Mouse (Mus musculus) intestine, postnatal 0 days (tissue): ENCODE data around the gene Prep. TPM values are rescaled to one million over a fixed set of nuclear protein-coding genes. Genes with fewer than 3 reads are reported as not detected.

Source experiments
- ATAC-seq: fragments of 200-750 bp; cut with Nextera tagmentation; 2 replicates; pipeline ENCODE4 v1.8.0; 2017; ENCODE audit warnings: mild to moderate bottlenecking, moderate TSS enrichment, moderate library complexity
- H3K27ac ChIP-seq: fragments of 300-500 bp; sonication (generic); 2 replicates; pipeline ENCODE4 v1.5.1; 2014; ENCODE audit warnings: mild to moderate bottlenecking, low read depth, low read length, moderate library complexity
- H3K27me3 ChIP-seq: fragments of 300-500 bp; sonication (generic); replicated peaks from 2 replicates; pipeline ENCODE4 v1.6.1; 2014; ENCODE audit warnings: low read length, mixed read lengths; ENCODE audit not compliant: control insufficient read depth, insufficient read depth
- H3K36me3 ChIP-seq: fragments of 300-500 bp; sonication (generic); 2 replicates; pipeline ENCODE4 v1.6.1; 2014; ENCODE audit warnings: mild to moderate bottlenecking, moderate library complexity; ENCODE audit not compliant: control insufficient read depth, insufficient read depth
- H3K4me1 ChIP-seq: fragments of 300-500 bp; sonication (generic); replicated peaks from 2 replicates; pipeline ENCODE4 v1.6.1; 2014; ENCODE audit warnings: antibody characterized with exemption, low read length, mixed read lengths; ENCODE audit not compliant: control insufficient read depth, insufficient read depth
- H3K4me2 ChIP-seq: fragments of 300-500 bp; sonication (generic); replicated peaks from 2 replicates; pipeline ENCODE4 v1.6.1; 2014; ENCODE audit warnings: low read depth, mild to moderate bottlenecking, moderate library complexity
- H3K4me3 ChIP-seq: fragments of 300-500 bp; sonication (generic); 2 replicates; pipeline ENCODE4 v1.5.1; 2014; ENCODE audit warnings: low read depth, low read length
- H3K9ac ChIP-seq: fragments of 300-500 bp; sonication (generic); 2 replicates; pipeline ENCODE4 v1.6.1; 2014; ENCODE audit warnings: mild to moderate bottlenecking, low read depth, low read length
- H3K9me3 ChIP-seq: fragments of 300-500 bp; sonication (generic); 2 replicates; pipeline ENCODE4 v1.6.1; 2016; ENCODE audit warnings: mixed run types; ENCODE audit not compliant: control insufficient read depth
- CTCF ChIP-seq: sonication (generic); IDR thresholded peaks from 2 replicates; pipeline ENCODE4 v1.5.1; 2016; ENCODE audit warnings: low read depth, mild to moderate bottlenecking, control low read depth, antibody characterized with exemption, moderate library complexity
- WGBS: fragments of 180-500 bp; shearing (Covaris S2); extraction: QIAGEN DNeasy Blood & Tissue Kit; methylation state at CpG from one replicate; pipeline ENCODE4 v1.1.7; 2014; 5-methylcytosine and 5-hydroxymethylcytosine counted together
- polyA plus RNA-seq: library from polyadenylated mRNA; unstranded; fragments of >200 nt; fragmentation: Nextera tagmentation; extraction: Ambion mirVana; gene quantifications from 2 replicates; pipeline ENCODE4 v1.2.1, GENCODE M21; 2015

Gene Prep
- polyA plus RNA-seq, result 6.8 and 7.0 TPM in 2 replicates

DNA sequence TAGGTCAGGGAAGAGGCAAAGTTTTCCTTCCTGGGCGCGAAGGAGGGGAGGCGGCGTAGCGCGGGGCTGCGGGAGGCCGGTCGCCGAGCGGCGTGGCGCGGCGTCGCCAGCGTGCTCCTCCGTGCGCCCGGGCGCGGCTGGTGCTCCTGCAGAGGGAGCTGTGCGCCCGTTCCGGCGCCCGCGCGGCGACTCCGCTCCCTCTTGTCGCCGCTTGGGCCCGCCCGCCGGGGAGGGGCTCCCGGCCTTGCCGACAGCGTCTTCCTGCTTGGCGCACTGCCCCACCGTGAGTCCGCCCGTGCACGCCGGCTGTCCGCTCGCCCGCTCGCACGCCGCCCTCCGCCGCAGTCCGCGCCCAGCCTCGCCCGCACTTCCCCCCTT, at the start of gene Prep:
Gene Prep (plus strand): TSS at position 273 of the 378 bp plus-strand sequence.
- Histone ChIP-seq H3K9ac (peak within 1 kb of the TSS; percentile 76), H3K4me2 (peak within 1 kb of the TSS; percentile 95), H3K4me3 (peak within 1 kb of the TSS; percentile 89), H3K27ac (peak within 1 kb of the TSS; percentile 72), H3K36me3 (no peaks in the 10 kb centered on the region), H3K9me3 (no peaks in the 10 kb centered on the region), H3K27me3 (no peaks in the 10 kb centered on the region), H3K4me1 (0 out of 2 replicates have a peak, but pooled peaks cover 3% of the 10 kb centered on the region)
- TF ChIP-seq CTCF, result peak; percentile 76
- WGBS, result 0% methylated on average over 29 of the region's 57 CpGs
- peak; percentile 90 for ATAC-seq

DNA sequence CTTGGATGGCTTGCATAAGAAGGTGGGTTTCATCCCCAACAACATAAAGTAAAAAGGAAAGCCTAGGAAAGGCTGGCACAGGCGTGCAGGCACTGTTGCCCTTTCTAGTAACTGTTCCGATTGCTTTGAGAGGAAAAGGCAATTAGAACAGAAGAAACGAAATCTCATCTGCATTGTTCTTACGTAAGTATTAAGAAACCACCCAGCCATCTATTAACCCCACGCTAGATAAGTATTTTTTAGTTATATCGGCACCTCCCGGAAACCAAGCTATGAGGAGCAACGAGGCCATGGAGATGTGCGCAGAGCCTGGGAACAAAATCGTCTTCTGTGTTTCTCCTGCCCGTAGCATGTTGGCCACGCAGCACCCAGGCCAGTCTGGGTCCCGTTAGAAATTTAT, 49.7 kb upstream of the Prep start:
- Histone ChIP-seq H3K4me2 (peak overlapping the region; percentile 48), H3K4me1 (no peaks in the 10 kb centered on the region), H3K27me3 (no peaks in the 10 kb centered on the region), H3K9ac (no peak overlapping the region), H3K4me3 (peak overlapping the region; percentile 16), H3K9me3 (no peaks in the 10 kb centered on the region), H3K27ac (peak overlapping the region; percentile 77), H3K36me3 (no peaks in the 10 kb centered on the region)
- no peak for TF ChIP-seq CTCF
- WGBS, result 68% methylated on average over 13 of the region's 13 CpGs
- no peak for ATAC-seq

DNA sequence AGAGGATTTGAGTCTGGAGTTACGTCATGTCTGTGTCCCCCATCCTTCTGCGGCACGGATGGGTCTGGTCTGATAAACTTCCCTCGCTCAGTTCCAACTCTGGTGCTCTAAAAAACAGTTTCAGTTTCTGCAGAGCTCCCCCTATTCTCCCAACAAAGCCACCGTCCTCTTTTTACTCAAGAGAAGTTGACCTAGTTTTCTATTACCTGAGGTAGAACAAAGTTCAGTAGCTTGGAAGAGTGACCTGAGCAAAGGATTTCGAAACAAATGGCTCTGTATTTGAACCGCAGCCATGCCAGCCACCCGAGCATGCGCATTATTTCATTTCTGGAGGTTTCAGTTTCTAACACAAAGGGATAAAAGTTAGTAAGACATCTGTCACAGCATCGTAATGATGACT, 49.2 kb upstream of the Prep start:
- peak; percentile 88 for ATAC-seq
- peak overlapping the region; percentile 77 for H3K27ac ChIP-seq
- peak overlapping the region; percentile 48 for H3K4me2 ChIP-seq
- no peaks in the 10 kb centered on the region for H3K4me1 ChIP-seq
- H3K9me3 ChIP-seq, result no peaks in the 10 kb centered on the region
- H3K4me3 ChIP-seq, result peak overlapping the region; percentile 16
- no peak overlapping the region for H3K9ac ChIP-seq
- H3K36me3 ChIP-seq, result no peaks in the 10 kb centered on the region
- TF ChIP-seq CTCF, result no peak
- H3K27me3 ChIP-seq, result no peaks in the 10 kb centered on the region
- WGBS, result 34% methylated on average over 10 of the region's 10 CpGs

DNA sequence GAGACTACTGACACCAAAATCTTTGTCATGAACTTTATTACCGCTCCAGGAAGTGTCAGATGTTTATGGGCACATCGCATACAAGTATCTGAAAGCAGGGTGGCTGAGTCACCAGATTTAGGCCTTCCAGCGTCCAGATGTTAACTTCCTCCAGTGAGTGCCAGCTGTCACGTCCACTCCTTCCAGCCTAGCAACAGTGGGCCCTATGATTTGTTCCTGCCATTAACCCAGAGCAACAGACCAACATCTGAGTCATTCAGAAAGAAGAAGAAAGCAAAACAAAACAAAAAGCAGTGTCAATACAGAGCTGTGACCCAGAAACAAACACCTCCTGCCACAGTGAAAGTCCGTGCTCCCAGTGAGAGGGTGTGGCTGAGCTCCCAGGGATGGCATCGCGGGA, 47.6 kb upstream of the Prep start:
- Histone ChIP-seq H3K9ac (no peak overlapping the region), H3K4me1 (no peaks in the 10 kb centered on the region), H3K36me3 (no peaks in the 10 kb centered on the region), H3K27ac (peak overlapping the region; percentile 36; the same call in 1 of the 2 replicates), H3K9me3 (no peaks in the 10 kb centered on the region), H3K4me2 (no peak overlapping the region), H3K27me3 (no peaks in the 10 kb centered on the region), H3K4me3 (no peak overlapping the region)
- ATAC-seq, result peak; percentile 49
- WGBS, result 22% methylated on average over 7 of the region's 7 CpGs
- no peak for TF ChIP-seq CTCF

DNA sequence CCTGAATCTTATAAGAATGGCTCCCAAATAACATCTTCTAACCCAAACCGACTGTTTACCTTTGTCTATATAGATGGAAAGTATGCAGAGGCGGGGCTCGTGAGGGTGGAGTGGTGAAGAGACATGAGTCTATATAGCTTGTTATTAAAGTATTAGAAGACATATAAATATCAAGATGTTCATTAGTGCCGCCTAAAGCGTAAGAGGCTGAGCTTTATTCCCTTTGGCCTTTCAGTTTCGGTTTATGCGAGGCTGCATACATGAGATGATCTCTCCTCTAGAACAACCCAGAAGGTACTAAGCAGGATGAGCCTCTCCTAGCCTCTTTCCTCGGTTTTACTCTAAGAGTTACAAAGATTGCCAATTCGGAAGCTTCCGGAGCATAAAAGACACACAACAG, 47.2 kb upstream of the Prep start:
- Histone ChIP-seq H3K9ac (no peak overlapping the region), H3K4me3 (no peak overlapping the region), H3K27ac (no peak overlapping the region), H3K4me1 (no peaks in the 10 kb centered on the region), H3K9me3 (no peaks in the 10 kb centered on the region), H3K4me2 (no peak overlapping the region), H3K36me3 (no peaks in the 10 kb centered on the region), H3K27me3 (no peaks in the 10 kb centered on the region)
- WGBS, result 84% methylated on average over 10 of the region's 10 CpGs
- ATAC-seq, result no peak
- no peak for TF ChIP-seq CTCF

DNA sequence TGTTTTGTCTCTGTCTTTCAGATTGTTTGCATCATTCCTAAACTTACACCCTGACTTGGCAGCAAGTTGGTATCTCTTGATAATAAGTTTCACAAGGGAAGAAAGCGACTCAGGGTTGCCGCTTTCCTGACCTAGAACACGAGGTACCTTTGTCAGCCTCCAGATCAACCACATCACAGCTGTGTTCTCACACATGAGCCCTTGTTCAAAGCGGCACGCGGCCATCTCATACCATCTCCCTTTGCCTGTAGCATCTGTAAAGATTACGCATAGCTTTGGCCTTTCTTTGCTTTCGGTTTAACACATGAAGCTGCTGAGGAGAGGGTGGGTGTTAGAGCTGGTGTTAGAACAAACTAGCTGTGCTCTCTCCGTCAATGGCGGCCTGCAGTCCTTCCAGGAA, 46.7 kb upstream of the Prep start:
- TF ChIP-seq CTCF, result no peak
- H3K9me3 ChIP-seq, result no peaks in the 10 kb centered on the region
- H3K4me2 ChIP-seq, result no peak overlapping the region
- H3K27ac ChIP-seq, result no peak overlapping the region
- no peak overlapping the region for H3K4me3 ChIP-seq
- 91% methylated on average over 10 of the region's 10 CpGs for WGBS
- H3K9ac ChIP-seq, result no peak overlapping the region
- H3K27me3 ChIP-seq, result no peaks in the 10 kb centered on the region
- no peaks in the 10 kb centered on the region for H3K36me3 ChIP-seq
- no peaks in the 10 kb centered on the region for H3K4me1 ChIP-seq
- no peak for ATAC-seq

DNA sequence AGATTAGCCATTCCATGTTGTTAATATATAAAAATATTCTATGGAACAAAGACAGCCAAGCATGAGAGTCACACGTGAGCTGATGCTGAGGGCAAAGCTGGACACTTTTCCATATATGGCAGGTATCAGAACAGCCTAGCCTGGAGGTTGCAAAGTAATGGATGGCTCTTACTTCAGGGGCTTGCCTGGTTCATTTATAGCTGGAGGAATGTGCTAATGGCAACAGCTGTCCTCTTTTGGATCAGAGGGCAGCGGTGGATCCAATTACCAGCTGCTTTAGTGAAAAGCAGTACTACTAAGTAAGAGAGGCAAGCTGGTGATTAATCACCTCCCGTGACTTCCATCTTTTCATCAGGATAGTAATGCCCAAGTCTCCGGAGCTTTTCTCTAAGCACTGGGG, 41.8 kb upstream of the Prep start:
- Histone ChIP-seq H3K4me1 (no peaks in the 10 kb centered on the region), H3K4me2 (no peak overlapping the region), H3K27ac (no peak overlapping the region), H3K9me3 (no peaks in the 10 kb centered on the region), H3K9ac (no peak overlapping the region), H3K4me3 (no peak overlapping the region), H3K27me3 (no peaks in the 10 kb centered on the region), H3K36me3 (no peaks in the 10 kb centered on the region)
- WGBS, result 56% methylated on average over 4 of the region's 4 CpGs
- TF ChIP-seq CTCF, result no peak
- no peak for ATAC-seq
